In genomic region chr2:72868173-72868572, GRCm38 (mm10) we compare ENCODE assay signal across 23 mouse cellular contexts.
"Had no signal": no experiment of that assay in that cellular context is flagged by ENCODE, and none has a peak within 500 bp of the region (broad histone marks: within the 10 kb centered on the region; RNA-seq: fewer than 3 reads in every experiment).

No protein-coding gene starts in this region.

- H3K36me3 ChIP-seq: heart, embryonic 13.5 days; heart, embryonic 15.5 days; hindbrain, embryonic 13.5 days; hindbrain, embryonic 15.5 days; kidney, embryonic 15.5 days; limb, embryonic 13.5 days; limb, embryonic 15.5 days; liver, embryonic 12.5 days had no signal

- H3K4me3 ChIP-seq: gastrocnemius, adult 2 months; heart, embryonic 13.5 days; heart, embryonic 15.5 days; hindbrain, embryonic 13.5 days; hindbrain, embryonic 15.5 days; kidney, embryonic 15.5 days; limb, embryonic 13.5 days; limb, embryonic 15.5 days; liver, embryonic 12.5 days had no signal

- H3K27ac ChIP-seq: gastrocnemius, adult 2 months; heart, embryonic 13.5 days; heart, embryonic 15.5 days; hindbrain, embryonic 13.5 days; hindbrain, embryonic 15.5 days; hindbrain, postnatal 0 days; kidney, embryonic 15.5 days; kidney, postnatal 0 days; limb, embryonic 13.5 days; limb, embryonic 15.5 days; liver, embryonic 12.5 days; liver, embryonic 14.5 days had no signal

- ATAC-seq: hindbrain, postnatal 0 days; intestine, postnatal 0 days; liver, embryonic 12.5 days had no signal

- H3K9ac ChIP-seq: heart, embryonic 13.5 days; heart, embryonic 15.5 days; hindbrain, embryonic 13.5 days; hindbrain, embryonic 15.5 days; kidney, embryonic 15.5 days; limb, embryonic 13.5 days; limb, embryonic 15.5 days; liver, embryonic 12.5 days; liver, embryonic 14.5 days had no signal

- DNase-seq: gastrocnemius, adult 2 months; gastrocnemius, postnatal 10 days; gastrocnemius, postnatal 25 days; heart, adult 18-20 months; heart, postnatal 14 days; heart, postnatal 36 days; kidney, adult 18-20 months; kidney, adult 8-10 months; kidney, postnatal 14 days; kidney, postnatal 36 days; left cerebral cortex, postnatal 4 days had no signal

- H3K27me3 ChIP-seq: heart, embryonic 13.5 days; heart, embryonic 15.5 days; hindbrain, embryonic 13.5 days; hindbrain, embryonic 15.5 days; kidney, embryonic 15.5 days; limb, embryonic 13.5 days; limb, embryonic 15.5 days; liver, embryonic 12.5 days had no signal

- H3K4me1 ChIP-seq: heart, embryonic 13.5 days; heart, embryonic 15.5 days; kidney, embryonic 15.5 days; limb, embryonic 15.5 days; liver, embryonic 12.5 days had no signal
